Mouse (Mus musculus): ENCODE measurements around the gene Kmt2d.

Kmt2d gene

DNA sequence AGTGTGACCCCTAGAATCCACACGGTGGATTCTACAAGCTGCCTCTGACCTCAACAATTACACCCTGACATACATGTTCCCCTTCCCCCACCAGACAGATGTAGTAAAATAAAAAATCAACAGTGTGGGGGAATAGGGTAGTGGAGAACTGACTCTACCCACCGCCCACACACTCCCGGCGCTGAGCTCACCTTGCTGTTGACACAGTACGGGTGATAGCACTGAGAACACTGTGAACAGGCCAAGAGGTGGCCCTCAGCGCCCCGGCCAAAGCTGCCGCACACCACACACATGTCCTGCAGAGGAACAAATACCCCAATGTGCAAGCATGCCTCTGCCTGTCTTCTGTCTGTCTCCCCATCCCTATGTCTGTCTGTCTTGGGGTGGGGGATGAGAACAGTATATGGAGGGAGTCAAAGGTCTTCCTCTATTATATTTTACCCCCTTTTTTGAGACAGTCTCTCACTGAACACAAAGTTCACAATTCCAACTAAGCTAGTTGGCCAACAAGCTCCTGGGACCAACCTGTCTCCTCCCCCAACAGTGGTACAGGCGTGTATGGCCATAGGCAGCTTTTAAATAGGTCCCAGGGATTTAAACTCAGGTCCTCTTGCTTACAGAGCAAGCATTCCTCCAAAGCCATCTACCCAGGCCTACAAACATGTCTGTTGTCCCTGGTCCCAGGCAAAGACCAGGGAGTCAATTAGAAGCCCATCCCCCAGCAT, 11.5 kb downstream of the Kmt2d start:
- no peak for DNase-seq (ENCODE audit: low read depth, low spot score)

DNA sequence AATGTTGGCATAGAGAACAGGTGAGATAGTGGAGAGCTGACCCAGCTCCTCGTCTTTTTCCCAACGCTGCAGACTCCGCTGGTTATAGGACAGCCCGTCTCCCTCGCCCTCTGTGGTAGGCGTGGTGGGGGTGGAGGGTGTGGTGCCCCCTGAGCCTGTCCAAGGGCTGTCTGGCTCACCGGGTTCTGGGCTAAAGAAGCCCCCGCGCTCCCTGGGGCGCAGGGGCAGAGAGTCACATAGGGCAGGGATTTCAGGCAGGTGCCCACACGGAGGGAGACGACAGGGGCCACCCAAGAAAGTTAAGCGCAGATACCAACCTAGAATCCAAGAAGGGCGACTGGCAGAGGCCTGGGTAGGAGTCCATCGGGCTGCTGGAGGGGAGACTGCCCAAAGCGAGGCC, 16.8 kb downstream of the Kmt2d start:
- no peak for DNase-seq (ENCODE audit: low read depth, low spot score)

DNA sequence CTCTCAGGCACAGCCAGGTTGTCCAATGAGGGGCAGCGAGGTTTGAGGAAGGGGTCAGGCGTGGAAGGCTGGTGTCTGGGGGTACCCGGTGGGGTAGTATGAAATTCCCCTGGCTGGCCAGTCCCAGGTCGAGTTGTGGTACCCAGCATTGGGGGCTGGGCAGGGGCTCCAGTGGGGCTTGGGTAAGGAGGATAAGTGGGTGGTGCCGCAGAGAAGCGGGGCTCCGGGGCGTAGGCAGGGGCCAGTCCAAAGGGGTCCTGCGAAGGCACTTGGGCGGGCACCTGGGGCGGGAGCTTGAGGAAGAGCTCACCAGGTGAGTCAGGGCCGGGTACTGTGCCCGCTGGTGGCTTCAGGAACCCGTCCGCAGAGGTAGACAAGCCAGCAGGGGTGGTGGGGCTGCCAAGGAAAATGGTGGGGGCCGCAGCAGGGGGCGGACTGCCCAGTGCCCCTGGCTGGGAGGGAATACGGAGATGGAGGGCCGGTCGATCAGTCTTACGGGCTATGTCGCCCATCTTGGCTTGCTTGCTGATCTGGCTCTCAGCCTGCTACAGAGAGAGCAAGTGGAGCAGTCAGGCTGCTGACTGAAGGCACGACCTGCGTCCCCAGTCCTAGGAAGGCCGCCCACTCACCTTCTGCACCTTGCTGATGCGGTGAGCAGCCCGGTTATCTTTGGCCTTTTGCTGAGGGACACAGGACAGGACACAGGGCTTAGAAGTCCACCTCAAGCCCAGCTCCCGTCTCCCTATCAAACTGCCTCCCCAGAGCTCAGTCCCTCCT, 17.7 kb downstream of the Kmt2d start:
- DNase-seq (ENCODE audit: low read depth, low spot score) = no peak

DNA sequence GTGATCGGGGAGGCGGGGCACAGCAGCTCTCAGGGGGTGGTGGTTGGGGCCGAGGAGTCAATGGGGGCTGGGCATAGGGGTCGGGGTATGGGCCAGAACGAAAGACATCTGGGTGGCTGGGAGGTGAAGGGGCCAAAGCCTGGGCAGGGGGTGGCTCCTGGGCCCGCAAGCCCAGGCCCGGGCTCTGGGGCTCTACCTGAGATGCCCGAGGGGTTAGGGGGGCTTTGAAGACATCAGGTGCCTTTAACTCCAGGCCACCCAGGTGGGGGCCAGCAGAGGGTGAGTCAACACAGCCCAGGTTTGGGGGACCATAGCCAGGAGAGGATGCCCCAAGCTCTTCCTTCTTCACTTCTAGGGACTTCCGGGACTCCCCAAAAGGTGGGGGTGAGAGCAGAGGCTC, 18.3 kb downstream of the Kmt2d start:
- DNase-seq (ENCODE audit: low read depth, low spot score) = no peak

DNA sequence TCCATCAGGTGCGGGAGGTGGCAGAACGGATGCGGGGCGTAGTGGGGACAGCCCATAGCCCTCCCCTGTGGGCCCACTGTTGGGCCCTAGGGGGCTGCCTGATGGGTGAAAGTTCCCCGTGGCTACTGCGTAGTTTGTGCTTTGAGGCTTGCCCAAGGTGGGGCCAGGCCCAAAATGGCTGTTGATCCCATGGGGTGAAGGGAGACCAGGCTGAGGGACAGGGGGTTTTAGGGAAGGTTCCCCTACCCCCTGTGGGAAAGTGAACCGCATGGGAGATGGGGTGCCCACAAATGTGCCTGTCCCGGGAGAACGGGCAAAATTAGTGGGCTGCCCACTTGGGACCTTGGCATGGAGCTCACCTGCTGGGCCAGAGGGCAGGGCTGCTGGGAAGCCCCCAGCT, 18.9 kb downstream of the Kmt2d start:
- DNase-seq (ENCODE audit: low read depth, low spot score) = no peak

DNA sequence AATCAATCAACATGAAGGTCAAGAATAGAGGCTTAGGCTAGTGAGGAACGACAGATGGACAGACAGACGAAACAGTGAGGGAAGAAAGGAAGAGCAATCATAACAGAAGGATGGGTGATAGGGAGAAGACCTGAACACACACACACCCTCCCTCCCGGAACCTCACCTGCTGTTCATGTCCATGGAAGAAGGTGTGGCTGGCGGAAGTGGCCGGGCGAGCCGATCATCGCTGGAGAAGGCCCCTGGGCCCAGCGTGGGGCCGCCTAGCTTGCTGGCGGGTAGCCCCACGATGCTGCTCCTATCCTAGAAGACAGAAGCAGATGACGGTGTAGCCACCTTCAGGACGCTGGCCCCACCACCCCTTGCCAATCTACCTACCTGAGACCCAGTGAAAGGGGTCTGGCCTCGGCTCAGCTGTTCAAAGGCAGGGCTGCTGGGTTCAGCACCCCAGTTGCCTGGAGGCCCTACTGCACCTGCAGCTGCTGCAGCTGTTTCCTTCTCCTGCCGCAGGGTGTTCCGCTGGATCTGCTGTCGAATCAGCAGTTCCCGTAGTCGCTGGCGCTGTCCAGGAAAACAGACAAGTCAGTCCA, 19.7 kb downstream of the Kmt2d start:
- no peak for DNase-seq (ENCODE audit: low read depth, low spot score)

DNA sequence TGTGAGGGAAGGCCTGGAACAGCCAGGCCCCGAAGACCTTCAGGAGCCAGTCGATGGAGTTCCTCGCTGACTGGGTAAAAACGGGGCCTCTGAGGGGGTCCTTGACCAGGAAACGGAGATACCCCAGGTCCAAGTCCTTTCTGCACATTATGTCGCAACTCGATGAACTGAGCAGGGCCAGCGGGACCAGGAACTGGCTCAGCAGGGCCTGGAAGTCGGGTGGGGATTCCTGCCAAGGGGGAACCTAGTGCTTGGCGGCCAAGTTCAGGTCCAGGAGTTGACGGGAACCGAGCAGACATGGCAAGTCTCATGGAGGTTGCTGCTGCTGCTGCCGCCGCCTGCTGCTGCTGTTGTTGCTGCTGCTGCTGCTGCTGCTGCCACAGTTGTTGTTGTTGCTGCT, 20.3 kb downstream of the Kmt2d start:
- DNase-seq (ENCODE audit: low read depth, low spot score) = no peak

DNA sequence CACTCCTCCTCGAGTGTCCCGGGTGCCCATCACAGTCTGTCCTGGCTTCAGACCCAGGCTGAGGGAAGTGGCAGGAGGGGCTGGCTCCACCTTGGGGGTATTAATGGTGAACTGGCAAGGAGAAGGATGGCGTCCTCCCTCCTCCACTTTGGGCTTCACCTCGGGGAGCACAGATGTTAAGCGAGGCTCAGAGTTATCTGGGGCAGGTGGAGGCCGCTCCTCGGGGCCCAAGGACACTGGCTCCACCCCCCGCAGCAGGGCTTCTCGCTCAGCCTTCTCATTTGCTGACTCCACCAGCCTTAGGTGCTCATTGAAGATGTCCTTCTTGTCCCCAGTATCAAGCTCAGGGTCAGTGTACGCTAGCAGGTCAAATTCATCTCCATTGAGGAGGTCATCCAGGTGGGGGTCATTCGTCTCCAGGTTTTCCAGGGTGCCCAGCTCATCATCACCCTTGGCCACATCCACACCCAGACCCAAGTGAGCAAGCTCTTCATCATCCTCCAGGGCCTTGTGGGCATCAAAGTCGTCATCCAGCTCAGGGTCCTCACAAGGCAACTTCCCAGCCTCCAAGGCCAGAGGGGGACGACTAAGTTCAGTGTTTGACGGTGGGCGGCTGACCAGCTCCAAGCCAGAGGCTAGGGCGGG, 20.9 kb downstream of the Kmt2d start:
- no peak for DNase-seq (ENCODE audit: low read depth, low spot score)

DNA sequence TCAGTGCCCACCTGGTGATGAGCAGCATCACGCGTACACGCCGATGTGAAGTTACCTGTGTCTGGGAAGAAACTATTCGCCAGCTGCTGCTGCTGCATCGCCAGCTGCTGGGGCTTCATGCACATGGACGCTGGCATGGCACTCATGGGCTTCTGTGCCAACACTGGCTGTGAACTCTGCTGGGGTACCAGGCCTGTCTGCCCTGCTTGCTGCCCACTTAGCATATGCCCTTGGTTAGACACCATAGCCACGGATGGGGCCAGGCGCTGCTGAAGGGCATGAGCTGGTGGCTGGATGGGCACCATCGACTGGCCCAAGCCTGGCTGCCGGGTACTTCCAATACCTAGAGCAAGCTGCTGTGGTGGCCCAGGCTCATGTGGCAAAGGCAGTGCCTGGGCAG, 21.8 kb downstream of the Kmt2d start:
- DNase-seq (ENCODE audit: low read depth, low spot score) = no peak

DNA sequence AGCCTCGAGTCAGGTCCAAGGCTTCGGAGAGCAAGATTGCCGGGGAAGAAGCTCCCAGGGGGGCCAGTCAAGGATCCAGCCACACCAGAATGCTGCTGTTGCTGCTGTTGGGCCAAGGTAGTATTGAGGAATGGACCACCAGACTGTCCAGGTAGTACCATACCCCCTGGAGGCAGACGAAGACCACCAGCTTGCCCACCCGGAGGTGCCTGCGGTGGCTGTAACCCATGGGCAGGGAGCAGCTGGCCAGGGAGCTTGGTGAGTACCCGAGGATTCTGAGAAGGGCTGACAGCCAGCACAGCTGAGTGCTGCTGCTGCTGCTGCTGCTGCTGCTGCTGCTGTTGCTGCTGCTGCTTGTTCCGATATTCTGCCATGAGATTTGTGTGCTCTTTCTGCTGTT, 24.9 kb downstream of the Kmt2d start:
- no peak for DNase-seq (ENCODE audit: low read depth, low spot score)

DNA sequence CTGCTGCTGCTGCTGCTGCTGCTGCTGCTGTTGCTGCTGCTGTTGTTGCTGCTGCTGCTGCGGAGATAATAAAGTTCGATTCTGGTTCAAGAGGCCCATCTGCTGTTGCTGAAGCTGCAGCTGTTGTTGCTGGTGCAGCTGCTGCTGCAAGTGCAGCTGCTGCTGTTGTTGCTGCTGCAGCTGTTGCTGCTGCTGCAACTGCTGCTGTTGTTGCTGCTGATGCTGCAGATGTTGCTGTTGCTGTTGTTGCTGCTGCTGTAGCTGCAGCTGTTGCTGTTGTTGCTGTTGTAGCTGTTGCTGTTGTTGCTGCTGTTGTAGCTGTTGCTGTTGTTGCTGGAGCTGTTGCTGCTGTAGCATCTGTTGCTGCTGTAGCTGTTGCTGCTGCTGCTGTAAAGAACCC, 25.9 kb downstream of the Kmt2d start:
- DNase-seq (ENCODE audit: low read depth, low spot score) = no peak

DNA sequence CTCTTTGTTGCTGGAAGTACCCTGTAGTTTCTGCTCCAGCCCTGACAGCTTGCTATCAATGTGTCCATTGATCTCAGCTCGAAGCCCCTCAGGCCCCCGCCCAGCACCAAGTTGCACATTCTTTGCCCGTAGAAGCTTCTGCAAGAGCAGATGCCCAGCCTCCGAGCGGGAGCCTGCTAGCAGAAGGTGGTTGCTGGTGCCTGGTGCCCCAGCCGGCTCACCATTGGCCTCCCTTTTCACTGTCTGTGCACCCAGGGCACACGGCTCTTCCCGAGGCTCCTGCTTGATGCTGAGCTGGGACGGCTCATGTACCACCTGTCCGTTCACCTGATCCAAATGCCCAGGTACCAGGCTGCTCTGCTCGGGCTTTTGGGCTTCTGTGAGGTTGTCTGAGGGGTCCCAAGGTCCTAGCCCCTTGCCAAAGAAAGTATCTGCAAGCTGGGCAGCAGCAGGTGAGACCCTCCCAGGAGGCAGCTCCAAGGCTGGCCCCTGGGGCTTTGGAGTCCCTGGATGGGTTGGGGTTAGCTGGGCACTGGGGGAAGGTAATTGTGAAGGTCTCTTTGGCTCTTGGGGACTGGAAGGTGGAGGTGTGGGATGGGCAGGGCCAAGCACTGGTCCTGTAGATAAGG, 27.3 kb downstream of the Kmt2d start:
- no peak for DNase-seq (ENCODE audit: low read depth, low spot score)

DNA sequence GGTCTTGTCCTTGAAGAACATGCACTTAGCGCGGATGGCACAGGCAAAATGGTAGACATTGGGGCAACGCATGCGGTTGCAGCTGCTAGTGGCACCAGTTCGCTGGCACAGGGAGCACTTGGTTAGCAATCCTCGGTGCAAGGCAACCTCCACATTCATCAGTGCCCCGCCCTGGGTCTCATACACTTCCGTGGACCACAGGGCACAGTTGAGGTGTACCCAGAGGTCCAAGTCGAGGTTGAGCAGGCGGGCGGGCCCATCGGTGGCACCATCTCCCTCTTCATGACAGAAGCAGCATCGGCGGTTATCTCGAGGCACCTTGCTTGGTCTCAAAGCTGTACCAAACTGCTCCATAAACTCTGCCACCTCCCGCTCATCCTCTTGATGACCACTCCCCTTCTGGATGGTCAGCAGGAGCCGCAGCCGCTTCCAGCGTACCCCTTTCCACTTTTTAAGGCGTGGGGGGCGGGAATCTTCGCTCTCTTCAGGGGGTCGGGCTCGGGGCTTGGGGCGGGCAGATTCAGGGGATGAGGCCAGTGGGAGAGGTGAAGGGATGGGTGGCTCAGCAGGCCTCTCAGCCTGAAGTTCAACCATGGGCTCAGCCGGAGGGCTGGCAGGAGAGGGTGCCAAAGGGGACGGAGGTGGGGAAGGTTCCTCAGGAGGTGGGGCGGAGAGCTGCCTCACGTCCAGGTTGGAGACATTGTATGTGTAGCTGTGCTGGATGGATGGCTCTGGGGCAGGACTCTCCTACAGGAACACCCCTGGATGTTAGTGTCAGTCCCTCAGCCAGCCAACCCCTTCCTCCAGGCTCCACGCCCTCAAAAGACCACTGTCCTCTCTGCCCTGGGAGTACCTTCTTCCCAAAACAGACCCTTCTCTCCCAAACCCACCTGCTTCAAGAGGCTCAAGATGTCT, 31.1 kb downstream of the Kmt2d start:
- DNase-seq (ENCODE audit: low read depth, low spot score) = no peak

DNA sequence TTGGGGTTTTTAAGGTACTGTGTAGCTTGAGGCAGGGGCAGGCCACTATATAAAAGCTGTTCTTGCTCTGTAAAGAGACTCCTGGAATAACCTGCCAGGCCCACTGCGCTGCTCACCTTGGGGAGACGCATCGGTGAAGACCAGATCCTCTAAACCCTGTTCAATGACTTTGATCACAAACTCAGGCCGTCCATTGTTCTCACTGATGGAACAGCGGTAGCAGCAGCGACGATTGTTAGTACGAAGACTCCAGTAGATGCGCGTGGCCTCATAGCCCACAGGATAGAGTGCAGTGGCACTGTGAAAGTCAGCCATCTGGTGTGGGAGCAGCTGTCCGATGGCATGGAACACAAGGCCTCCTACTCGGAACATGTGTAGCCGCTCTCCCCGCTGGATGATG, 31.8 kb downstream of the Kmt2d start:
- no peak for DNase-seq (ENCODE audit: low read depth, low spot score)

DNA sequence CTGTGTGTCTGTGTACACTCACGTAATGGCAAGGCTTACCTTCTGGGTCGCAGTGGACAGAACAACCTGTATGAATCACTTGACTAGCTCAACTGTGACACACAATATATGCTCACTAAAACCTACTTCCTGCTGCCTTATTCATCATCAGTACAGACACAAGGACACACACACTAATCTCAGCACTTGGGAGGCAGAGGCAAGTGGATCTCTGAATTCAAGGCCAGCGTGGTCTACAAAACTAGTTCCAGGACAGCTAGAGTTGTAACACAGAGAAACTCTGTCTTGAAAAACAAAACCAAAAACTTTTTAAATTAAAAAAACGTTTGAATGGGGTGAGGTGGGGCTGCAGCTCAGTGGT, 33.3 kb downstream of the Kmt2d start:
- DNase-seq (ENCODE audit: low read depth, low spot score) = no peak

DNA sequence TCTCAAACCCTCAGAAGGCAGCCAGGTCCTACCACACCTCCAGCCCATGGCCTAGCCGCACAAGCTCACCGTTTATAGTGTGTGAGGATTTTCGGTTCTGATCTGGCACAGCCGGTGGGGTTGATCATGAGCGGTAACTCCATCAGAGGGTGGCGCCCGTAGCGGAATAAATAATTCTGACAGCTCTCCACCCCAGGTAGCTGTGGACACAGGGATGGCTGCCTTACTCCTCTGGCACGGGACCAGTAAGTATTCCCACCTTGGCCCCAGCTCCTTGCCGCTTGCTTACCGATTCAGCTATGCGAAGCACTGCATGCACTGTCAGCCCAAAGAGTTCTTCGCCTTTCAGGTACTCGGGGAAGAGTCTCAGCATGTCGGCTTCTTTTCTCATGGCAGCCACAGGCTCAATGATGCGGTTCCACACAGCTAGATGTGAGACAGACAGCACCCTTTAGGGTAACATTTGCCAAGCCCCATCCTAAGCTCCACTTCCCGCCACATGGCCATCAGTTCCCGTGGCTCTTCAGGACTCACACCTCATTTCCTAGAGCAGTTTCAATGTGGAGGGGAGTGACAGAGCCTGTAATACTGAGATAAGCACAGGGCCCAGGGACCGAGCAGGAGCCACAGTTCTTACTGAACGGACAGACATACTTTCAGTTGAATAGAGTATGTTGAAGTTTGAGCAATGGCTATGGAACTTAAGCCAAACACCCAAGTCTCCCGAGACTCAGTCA, 33.8 kb downstream of the Kmt2d start:
- no peak for DNase-seq (ENCODE audit: low read depth, low spot score)

DNA sequence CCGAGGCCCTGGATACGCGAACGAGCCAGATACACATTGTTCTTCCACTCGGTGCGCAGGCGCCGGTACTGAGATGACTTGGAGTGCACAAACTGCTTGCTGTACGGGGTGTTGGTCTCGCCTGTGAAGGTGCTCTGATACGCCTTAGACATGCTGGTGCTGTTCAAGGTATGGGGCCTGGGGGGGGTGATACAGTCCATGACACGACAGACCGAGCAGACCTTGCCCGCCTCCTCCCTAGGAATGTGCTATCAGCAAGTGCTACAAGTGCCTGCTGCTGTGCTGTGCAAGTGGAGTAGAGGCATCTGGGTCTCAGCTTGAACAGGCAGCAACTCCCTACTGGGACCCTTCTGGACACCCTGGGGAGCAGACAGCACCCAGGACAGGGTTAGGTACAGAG, 35.7 kb downstream of the Kmt2d start:
- DNase-seq (ENCODE audit: low read depth, low spot score) = no peak

DNA sequence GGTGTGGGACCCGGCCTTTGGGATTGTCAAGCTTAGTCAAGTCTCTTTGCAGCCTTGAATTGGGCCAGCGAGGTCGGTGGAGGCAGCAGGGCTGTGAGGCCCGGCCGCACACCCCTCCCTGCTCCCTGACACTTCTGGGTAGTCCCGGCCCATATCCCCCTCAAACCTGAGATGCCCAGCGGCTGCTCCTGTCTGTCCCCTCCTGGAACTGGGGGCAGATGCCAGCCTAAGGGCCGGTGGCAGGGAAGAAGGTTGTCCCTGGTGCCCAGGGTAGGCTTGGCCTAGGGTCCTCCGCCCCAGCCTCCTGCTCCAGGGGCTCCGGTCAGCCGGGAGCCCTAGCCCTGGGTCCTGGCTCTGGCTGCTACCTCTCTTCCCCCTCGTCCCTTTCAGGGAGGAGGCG, 36.9 kb downstream of the Kmt2d start:
- DNase-seq (ENCODE audit: low read depth, low spot score) = no peak

DNA sequence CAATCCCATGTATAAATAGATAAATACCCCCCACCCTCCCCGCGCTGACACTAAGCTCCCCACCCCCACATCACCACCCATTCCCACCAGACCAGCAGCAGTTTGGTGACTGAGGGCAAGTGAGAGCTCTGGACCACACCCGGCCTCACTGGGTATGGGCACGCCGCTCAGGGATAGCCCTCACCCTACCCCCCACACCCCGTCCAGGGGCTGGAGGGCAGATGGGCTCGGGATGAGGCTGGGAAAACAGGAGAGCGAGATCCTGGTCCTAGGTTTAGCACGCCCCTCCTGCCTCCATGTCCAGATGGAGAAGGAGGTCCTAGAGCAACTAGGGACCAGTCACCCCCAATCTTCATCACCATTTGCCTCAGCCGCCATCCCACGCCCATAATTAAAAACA, 37.7 kb downstream of the Kmt2d start:
- no peak for DNase-seq (ENCODE audit: low read depth, low spot score)

All from forelimb bud, embryonic 11.5 days (tissue).